Mouse (Mus musculus) c-Kit-positive CD71-negative TER-119-negative erythroid progenitor cells, embryonic 14.5 days (primary cell): ENCODE results near the gene Rims4.

ENCODE experiments used
- DNase-seq: peaks from one replicate; pipeline ENCODE4 v3.0.0-alpha.2; 2013; ENCODE audit warnings: low read depth

The Rims4 gene

DNA sequence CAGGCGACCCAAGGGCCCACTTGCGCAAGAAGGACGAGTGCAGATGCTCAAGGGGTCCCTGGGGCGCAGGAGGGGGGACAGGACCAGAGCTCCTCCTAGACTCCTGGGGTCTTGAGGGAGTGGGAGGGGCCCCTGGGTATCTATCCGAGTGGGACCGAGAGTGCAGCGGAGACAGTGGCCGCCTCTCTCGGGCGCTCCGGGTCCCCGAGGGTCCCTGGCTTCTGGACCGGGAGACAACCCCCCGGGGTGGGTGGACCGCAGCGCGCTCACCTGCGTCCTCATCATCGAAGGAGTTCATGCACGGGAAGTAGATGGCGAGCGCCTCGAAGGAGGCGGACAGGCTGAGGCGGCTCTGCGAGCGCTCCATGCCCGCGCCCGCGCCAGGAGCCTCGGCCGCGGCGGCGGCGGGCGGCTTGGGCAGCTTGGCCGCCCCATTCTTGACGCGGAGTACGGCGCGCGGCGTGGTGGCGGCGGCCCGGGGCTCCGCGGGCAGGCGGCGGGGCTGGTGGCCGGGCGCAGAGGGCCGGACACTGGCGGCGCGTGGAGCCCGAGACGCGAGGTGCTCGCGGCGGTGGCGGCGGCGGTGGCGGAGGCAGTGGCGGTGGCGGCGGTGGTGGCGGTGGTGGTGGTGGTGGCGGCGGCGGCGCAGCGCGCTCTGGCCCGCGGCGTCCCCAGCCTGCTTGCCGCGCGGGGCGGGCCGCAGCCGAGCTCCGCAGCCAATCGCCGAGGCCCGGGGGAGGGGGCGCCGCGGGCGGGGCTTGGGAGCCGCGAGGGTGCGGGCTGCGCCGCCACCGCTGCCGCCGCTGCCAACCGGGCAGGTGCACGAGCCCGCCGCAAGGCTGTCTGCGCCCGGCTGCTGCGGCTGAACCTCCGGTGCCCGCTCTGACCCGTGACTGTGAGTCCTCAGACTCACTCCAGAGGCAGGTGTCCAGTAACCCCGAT, at the start of gene Rims4:
TSS of gene Rims4 (minus strand) at position 367 of the 942 bp plus-strand sequence.
- DNase-seq: no peak

DNA sequence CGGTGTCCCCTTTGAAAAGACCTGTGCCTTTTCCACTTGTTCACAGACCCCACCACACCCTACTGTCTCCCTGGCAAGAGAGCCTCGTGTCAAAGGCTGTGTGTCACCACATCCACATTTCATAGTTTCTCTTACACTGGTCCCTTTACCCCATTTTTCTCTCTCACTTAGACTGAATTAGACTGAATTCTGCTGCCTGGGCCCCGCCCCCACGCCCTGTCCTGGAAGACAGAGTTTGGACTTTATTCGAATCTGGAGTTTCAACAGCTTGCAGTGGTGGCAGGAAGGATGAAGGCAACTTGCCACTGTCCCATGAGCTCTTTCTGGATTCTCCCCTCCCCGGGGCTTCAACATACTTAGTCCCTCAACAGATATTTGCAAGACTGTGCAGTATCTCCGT, 47.2 kb upstream of the Rims4 start:
- no peak for DNase-seq

DNA sequence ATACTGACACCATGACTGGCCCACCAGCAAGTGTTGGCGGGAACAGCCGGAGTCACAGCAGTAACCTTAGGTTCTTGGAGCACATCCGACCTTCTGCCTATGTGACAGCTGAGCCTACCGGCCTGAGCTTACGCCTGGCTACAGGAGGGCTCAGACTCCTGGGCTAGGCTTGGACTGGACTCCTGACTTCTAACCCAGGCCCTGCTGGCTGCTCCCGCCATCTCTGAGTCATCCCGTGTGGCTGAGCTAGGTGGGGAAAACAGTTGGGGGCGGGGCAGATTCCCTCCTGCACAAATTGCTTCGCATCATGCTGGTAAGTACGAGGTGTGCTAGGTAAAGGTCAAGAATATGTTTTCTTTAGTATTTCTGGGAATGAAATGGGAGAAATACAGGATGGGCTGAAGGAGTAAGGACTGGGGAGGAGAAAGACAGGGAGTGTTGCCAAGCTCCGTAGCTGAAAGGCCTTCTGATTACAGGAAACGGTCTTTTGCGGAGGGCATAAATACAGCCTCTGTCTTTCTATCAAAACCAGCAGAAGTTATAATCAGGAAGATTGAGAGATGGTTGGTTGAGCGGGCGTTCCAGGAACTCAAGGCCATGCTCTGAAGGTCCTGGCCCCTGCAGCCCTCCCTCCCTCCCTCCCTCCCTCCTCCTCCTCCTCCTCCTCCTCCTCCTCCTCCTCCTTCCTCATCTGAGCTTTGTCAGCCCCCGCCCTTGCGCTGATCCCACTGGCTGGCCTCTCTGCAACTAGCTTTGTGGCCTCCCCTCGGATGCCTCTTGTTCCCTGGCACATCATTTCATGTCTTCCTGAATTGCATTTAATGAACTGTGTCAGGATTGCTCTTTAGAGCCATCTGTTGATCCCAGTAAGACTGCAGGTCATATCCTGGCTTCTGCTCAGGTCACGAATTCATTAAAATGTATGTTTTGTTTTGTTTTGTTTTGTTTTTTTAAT, 46.4 kb upstream of the Rims4 start:
- no peak for DNase-seq

DNA sequence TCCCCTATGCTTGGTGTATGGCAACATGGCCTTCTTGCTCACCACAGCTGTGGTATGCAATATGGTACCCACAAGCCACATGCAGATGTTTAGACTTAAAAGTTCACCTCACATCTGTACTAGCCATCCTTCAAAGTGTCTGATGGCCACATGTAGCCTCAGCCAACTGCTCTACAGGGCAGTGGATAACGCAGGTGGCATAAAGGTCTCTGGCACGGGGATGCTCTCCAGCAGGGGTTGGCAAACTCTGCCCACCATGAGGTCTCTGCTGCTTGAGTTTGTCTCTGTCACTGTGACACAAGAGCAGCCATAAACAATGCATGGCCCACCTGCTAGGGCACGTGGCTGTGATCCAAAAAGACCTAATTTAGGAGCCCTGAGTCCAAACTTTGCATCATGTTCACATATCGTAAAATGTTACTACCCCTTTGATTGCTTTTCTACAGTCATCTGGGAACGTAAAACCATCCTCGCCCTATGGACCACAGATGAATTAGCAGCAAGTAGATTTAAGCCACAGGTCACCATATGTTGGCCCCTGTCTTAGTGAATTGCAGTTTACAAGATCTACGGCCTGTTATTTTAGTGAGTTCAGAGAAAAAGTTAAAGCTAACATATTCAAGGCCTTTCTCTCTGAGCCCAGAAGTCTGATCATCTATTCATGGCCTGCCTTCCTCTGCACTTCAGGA, 35.3 kb upstream of the Rims4 start:
- no peak for DNase-seq

DNA sequence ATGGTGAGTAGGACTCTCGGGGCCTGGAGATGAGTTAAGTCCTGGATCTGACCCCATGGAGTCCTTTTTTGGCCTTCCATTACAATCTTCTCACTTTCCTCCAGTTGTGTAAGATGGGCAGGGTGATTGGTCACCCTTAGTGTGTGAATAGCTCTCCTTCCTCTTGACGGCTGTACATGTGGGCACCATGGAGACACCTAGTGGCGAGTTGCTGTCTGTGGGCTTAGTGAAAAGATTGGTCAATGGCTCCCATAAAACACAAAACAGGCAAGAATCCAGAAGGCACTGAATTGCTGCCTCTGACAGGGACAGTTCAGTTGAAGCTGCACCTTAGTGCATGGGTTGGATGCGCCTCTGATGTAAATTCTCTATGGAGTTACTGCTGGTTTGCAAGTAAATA, 33.3 kb upstream of the Rims4 start:
- peak; percentile 28 for DNase-seq

DNA sequence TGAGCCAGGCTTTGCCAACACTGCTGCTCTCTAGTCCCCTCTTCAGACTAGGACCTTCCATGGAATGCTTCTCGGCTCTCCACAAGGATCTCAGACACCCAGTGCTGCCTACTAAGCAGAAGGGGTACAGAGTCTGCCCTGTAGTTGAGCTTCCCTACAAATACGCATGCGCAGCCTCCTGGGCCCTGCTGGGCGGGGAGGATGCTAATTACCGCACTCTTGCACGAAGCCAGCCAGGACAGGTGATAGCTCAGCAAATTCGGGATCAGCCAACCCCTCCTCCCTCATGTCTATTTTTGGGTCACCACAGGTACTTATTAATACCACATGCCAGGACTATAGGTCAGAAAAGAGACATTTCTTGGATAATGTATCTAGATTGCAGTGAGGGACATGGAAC, 29.5 kb upstream of the Rims4 start:
- DNase-seq: no peak

DNA sequence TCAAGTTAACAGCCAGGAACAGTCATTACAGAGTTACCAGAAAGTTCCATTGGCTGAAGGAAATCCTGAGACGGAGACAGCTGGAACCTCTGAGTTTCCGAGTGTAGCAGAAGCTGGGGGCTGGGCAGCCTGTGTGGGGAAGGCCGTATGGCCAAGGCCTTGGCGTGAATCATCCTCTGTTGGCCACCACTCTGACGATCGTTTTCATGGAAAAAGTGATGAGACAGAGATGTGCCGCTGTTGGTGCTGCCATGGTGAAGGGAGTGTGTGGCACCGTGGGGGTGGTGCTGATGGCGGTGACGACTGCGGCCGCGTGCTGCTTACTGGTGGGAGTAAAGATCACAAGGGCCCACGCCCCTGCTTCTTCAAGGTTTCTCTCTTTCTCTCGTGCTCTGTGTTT, 27.7 kb upstream of the Rims4 start:
- no peak for DNase-seq

DNA sequence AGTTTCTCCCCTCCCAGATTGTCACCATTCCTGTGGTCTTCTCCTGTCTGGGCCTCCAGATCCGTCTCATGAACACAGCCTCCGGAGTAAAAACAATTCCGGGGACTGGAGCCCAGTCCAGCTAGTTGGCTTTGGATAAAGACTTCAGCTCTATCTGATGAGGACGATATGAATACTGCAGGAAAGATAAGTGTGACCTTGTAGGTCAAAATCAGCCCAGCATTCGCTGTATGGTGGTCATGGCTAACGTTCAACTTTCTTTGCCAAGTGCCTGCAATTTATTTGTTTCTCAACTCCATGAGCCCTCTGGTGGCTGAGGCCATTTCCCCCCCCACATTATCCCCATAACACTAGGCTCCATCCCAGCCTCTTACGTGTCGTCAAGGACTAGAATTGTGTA, 26.0 kb upstream of the Rims4 start:
- DNase-seq: no peak

DNA sequence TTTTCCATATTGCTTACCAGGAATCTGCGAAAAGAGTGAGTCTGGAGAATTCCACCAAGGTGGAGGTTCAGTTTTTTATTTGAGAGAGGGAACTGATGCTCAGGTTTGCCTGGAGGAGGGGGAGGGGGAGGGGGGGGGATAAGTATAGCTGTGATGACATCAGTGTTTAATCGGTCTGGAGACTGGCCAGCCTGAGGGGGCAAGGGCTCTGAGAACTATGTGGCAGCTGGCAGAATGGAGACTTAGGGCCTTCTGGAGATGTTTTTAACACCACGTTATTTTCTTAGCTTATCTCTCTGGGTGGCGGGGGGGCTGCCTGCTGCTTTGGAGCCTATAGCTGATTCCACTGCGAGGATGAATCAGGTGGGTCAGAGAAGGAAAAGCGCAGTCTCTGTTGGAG, 24.6 kb upstream of the Rims4 start:
- no peak for DNase-seq

DNA sequence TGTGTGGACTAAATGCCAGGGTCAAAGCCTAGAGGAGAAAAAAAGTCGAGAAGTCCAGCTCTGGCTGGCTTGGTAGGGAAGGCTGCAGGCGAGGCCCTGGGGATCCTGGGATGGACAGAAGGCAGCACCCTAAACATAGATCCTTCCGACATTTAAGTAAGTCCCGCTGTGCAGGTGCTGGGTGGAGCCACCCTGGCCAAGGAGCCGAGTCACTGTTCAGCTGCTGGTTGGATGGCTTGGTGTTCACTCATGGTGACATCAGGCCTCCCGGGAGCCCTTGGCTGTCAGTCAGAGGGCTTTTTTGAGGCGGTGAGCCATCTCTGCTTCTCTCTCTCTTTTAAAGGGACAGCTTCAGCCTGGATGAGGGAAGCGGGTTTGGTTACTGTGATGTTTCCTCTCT, 21.0 kb upstream of the Rims4 start:
- no peak for DNase-seq

DNA sequence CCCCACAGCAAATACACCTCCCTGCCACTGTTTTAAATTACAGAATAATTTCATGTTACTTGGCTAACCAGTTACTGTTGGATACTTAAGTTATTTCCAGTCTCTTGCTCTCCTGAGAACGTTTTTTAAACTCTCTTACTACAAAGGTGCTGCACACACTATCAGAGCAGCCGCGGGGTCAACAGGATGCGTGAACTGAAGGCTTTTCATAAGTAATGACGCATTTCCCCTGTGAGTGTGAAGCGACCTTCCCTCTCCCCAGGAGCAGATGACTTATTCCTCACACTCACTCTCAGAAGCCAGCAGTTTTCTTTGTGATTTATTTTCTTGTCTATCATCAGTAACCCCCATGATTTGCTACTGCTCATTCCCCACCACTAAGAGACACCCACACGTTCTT, 13.7 kb upstream of the Rims4 start:
- no peak for DNase-seq

DNA sequence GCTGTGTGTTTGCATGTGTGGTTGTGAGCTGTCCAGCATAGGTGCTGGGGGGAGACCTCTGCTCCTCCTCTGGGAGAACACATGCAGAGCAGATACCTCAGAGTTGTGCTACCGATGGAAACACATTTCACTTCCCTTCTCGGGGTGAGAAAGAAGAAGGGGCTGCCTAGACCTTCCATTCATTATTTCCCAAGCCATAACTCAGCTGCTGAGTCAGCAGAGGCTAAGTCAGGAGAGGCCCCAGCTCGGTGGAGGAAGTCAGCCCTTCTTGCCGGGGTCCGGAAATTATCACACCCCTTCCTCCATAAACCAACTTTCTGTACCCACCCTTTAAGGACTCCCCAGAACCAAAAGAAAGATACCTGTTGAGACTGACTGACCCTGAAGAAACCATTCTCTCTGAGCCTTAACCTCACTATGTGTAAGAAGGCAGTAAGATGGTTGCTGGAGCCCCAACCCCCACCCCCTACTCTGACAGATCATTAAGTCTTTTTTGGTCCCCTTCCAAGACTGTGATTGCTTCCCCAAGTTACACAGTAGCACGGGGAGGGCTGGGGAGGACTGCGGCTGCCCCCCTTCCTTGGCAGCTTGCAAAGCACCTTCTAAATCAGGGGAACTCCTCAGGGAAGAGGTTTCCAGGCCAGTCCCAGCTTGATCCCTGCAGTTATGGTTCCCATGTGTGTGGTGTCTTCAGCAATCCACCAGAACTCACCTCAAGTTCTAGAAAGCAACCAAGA, 10.1 kb upstream of the Rims4 start:
- peak; percentile 8 for DNase-seq

DNA sequence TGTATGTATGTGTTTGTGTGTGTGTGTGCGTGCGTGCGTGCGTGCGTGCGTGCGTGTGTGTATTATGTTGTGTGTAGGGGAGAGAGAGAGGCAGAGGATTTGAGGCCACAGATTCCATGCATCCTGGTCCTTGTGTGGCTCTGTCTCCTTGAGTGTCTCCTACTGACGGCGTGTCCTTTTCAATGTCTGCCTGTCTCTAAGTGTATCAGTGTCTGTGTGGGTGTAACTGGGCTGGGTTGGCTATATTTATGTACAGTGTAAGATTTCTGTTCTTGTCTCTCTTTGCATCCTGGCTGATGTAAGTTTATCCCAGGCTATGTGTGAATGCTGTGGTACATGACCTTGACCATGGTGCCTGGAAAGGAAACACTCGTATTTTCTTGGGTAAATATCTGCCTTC, 6.6 kb upstream of the Rims4 start:
- no peak for DNase-seq

DNA sequence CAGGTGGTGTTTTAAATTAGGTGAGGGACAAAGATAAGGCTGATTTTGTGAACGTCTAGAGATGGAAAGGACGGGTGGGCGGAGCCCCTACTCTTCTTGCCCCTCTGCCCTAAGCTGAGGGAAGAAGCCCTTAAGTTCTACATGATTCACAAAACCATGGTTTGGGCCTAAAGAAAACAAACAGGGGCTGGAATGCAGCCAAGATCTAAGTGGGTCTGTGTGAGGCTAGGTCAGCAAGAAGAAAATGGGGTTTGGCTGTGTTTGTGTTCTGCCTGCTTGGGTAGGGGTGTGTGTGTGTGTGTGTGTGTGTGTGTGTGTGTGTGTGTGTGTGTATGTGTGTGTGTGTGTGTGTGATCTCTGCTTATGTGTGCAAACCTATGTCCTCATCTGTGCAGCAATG, 6.0 kb upstream of the Rims4 start:
- no peak for DNase-seq

DNA sequence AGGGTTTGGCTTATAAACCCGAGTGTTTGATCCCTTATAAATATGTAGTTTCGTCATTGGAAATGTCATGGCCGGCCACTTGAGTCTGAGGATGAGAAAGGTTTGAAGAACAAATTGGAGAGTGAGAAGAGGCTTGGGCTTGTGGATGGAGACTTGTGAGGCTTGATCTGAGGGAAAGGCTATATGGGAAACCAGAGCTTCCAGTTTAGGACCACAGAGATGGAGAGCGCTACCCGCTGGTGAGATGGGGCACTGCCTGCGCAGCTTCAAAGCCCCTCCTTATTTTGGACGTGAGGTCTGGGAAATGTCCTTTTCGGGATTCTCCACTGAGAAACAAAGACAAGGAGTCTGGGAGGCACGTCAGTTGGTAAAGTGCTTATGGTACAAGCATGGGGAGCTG, 4.6 kb upstream of the Rims4 start:
- no peak for DNase-seq

DNA sequence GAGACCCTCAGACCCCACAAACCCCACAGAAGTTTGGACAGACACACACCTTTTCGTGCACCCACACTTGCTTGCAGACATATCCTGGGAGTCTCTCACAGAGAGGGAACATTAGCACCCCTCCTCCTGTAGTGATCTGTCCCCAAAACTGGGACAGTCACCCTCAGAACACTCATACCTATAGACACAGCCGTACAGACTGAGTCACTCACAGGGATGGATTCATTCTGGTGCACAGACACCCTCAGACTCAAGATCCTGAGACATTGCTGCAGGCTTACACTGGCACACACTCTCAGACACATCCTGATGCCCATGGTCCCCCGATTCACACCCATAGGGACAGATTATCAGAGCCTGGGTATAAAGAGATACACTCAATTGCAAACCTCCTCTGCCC, 1.1 kb upstream of the Rims4 start:
- DNase-seq: no peak

DNA sequence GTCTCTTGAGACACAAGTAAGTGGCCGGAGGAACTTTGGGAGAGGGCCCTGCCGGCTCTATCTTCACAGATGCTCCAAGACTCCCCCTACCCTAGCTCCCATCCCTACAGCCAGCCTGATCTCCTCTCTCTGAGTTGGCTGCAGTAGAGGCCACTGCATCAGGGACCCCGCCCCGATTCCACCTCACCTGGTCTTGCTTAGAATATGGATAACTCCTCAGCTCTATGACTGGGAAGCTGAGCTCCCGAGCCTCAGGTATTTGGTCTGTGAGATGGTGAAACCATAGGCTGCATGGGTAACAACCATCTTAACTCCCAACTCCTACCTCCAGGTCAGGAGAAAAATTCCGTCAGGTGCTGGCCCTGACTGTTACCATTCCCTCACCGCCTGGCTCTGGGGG, 1.8 kb downstream of the Rims4 start:
- DNase-seq: no peak

DNA sequence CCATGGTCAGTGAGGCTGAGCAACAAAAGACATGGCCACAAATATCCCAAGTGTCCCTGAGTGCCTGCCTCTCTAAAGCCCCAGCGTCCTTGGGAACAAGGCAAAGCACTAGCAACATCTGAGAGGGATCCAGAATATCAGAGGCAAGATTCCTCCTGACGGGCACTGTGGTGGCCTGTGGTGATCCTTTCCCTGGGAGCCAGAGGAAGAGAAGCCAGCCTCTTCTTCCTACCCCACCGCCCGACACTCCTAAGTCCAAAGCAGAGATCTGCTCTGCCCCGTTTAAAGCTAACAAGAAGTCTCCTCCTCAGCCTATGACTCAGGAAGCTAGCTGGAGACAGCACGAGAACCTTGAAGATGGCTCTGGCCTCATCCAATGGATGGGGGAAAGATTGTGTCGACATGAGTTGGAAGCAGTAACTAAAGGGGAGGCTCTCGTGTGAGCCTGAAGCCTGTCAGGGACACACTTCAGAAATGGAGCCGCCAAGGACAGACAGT, 3.1 kb downstream of the Rims4 start:
- DNase-seq: no peak

DNA sequence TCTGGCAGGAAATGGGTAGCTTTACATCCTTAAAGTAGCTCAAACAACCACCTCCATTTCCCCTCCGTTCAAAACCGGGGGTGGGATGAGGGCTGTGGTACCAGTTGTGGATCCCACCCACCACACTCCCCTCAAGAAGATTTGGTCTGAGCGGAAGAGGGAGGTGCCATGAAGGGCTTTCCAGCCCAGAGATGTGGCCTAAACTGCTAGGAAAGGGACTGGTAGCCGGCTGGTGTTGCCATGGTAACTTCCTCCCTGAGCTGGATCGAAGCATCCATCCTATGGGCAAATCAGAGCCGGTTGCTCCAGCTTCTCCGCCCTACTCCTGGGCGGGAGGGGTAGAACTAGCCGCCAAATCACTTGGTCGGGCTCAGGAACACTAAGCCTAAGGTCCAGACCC, 4.4 kb downstream of the Rims4 start:
- DNase-seq: no peak

DNA sequence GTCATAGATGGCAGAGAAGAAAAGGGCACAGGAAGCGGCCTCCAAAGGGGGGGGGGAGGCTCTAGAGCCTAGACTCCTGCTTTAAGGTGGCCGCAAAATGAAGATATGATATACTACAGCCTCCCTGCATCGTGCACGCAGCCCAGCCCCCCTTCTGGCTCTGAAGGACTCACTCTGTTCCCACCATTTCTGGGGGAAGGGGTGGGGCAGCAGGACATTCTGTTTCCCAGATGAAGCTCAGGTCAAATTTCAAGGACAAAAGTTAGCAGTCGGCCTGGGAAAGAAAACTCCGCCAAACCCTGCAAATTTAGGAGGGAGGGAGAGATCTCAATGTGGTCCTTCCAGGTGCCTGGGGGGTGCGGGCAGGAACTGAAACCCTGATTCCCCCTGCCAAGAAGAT, 4.8 kb downstream of the Rims4 start:
- DNase-seq: no peak

DNA sequence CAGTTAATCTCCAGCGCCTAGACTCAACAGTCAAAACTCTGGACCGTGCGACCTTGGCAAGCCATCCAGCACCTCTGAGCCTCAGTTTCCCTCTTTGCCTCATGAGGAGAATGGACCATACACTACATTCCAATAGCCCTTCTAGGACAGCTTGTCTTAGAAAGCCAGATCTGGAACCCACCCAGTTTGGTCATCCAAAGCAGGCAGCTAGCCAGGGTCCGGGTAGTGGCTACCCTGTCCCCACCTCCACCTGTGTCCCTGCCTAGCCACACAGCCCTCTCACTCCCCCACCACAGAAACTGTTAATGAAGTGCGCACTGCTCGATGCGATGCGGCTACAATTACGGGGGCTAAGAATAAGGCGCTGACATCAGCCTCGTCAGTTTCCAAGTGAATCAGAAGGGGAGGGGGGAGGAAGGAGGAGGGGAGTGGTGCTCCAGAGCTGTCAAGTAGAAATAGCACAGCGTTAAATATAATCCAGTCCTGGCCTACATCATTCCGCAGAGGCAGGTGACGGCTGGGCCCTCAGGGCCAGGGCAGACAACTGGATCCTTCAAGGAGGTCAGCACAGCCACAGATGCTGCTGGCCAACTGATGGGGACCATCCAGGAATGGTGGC, 6.5 kb downstream of the Rims4 start:
- DNase-seq: no peak
